Mouse (Mus musculus): Measurements from ENCODE around the gene Sptbn4.

The Sptbn4 gene

GRCm38 (mm10) chr7:27473835-27474489 lies 26.5 kb upstream of the Sptbn4 start:
- DNase-seq, result no peak

- peak; percentile 97 to 98 for DNase-seq
Observed at GRCm38 (mm10) chr7:27473156-27473834, 25.8 kb upstream of the Sptbn4 start, which contains the start of gene Sertad3. TSS of gene Sertad3 (plus strand) at chr7:27473768.

- peak; percentile 43 to 44 for DNase-seq
Observed at GRCm38 (mm10) chr7:27472596-27472995, 25.1 kb upstream of the Sptbn4 start.

GRCm38 (mm10) chr7:27471390-27472120 lies 24.1 kb upstream of the Sptbn4 start:
- DNase-seq, result no peak

GRCm38 (mm10) chr7:27467648-27468047 lies 20.2 kb upstream of the Sptbn4 start:
- DNase-seq, result no peak

GRCm38 (mm10) chr7:27460477-27460876 lies 13.0 kb upstream of the Sptbn4 start:
- no peak for DNase-seq

- no peak for DNase-seq
Observed at GRCm38 (mm10) chr7:27459640-27460039, 12.2 kb upstream of the Sptbn4 start.

- no peak for DNase-seq
Observed at GRCm38 (mm10) chr7:27458614-27459013, 11.1 kb upstream of the Sptbn4 start.

- DNase-seq, result no peak
Observed at GRCm38 (mm10) chr7:27455273-27455672, 7.8 kb upstream of the Sptbn4 start.

GRCm38 (mm10) chr7:27454461-27455121 lies 7.1 kb upstream of the Sptbn4 start:
- peak; percentile 62 to 65 for DNase-seq

- DNase-seq, result no peak
Observed at GRCm38 (mm10) chr7:27452206-27452770, 4.8 kb upstream of the Sptbn4 start.

GRCm38 (mm10) chr7:27451359-27451758 lies 3.9 kb upstream of the Sptbn4 start:
- peak; percentile 47 to 48 for DNase-seq

- DNase-seq, result peak; percentile 55 to 57
Observed at GRCm38 (mm10) chr7:27449256-27449862, 1.9 kb upstream of the Sptbn4 start.

GRCm38 (mm10) chr7:27448421-27449206 lies 1.1 kb upstream of the Sptbn4 start:
- peak in 1 of 2 experiments; percentile 14 for DNase-seq

- peak; percentile 33 to 40 for DNase-seq
Observed at GRCm38 (mm10) chr7:27446521-27447418, 716 bp downstream of the Sptbn4 start.

GRCm38 (mm10) chr7:27446051-27446450 lies 1.4 kb downstream of the Sptbn4 start:
- DNase-seq, result no peak

GRCm38 (mm10) chr7:27440014-27440413 lies 7.5 kb downstream of the Sptbn4 start:
- peak; percentile 36 to 44 for DNase-seq

GRCm38 (mm10) chr7:27437544-27437943 lies 9.9 kb downstream of the Sptbn4 start:
- DNase-seq, result peak; percentile 56 to 63

- no peak for DNase-seq
Observed at GRCm38 (mm10) chr7:27433794-27434193, 13.7 kb downstream of the Sptbn4 start.

GRCm38 (mm10) chr7:27433349-27433748 lies 14.1 kb downstream of the Sptbn4 start:
- DNase-seq, result no peak

Measured in B cell, adult 2 months (primary cell).